Mouse (Mus musculus): ENCODE measurements around the gene Dlst. TPM values are rescaled to one million over a fixed set of nuclear protein-coding genes. Genes with fewer than 3 reads are reported as not detected.

Dlst gene
- polyA plus RNA-seq, 1 experiment from 2014 or later: 123 TPM

DNA sequence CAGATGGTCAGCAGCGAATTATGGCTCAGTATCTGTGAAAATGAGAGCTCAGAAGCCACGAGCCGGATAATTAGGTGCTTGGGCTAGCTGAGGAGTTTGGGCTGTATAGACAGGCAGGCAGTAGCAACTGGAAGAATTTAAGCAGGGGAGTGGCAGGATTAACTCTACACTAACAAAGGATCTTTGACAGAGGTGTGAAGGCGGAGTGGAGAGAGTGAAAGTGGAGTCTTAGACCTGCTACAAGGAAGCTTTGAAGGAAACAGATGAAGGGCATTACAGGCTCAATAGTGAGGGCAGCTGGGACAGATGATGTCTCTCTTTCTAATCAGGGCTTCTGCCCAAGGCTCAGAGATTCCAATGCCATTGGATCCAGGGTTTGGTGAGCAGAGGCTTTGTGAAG, 1.2 kb upstream of the Dlst start:
- Histone ChIP-seq H3K27me3 (ENCODE audit: insufficient read depth, low read length) (no peaks in the 10 kb centered on the region), H3K4me1 (replicated peaks; ENCODE audit: insufficient read depth, low read length) (peaks cover 32% of the 10 kb centered on the region), H3K9ac (ENCODE audit: low read depth, low read length) (no peak overlapping the region), H3K9me3 (replicated peaks; ENCODE audit: low read length) (no peaks in the 10 kb centered on the region), H3K4me2 (ENCODE audit: low read length) (no peak overlapping the region), H3K27ac (no peak overlapping the region), H3K36me3 (ENCODE audit: insufficient read depth, low read length) (0 out of 2 replicates have a peak, but pooled peaks cover 5% of the 10 kb centered on the region), H3K4me3 (replicated peaks; ENCODE audit: low read depth, low read length) (no peak overlapping the region)
- DNase-seq (ENCODE audit: low spot score): no peak
- no peak for TF ChIP-seq CTCF (IDR thresholded peaks at IDR 0.05; ENCODE audit: low read depth)
- ATAC-seq (replicated peaks; ENCODE audit: low FRiP score, low read depth): no peak
- WGBS: 52% methylated on average over 4 of the region's 4 CpGs

DNA sequence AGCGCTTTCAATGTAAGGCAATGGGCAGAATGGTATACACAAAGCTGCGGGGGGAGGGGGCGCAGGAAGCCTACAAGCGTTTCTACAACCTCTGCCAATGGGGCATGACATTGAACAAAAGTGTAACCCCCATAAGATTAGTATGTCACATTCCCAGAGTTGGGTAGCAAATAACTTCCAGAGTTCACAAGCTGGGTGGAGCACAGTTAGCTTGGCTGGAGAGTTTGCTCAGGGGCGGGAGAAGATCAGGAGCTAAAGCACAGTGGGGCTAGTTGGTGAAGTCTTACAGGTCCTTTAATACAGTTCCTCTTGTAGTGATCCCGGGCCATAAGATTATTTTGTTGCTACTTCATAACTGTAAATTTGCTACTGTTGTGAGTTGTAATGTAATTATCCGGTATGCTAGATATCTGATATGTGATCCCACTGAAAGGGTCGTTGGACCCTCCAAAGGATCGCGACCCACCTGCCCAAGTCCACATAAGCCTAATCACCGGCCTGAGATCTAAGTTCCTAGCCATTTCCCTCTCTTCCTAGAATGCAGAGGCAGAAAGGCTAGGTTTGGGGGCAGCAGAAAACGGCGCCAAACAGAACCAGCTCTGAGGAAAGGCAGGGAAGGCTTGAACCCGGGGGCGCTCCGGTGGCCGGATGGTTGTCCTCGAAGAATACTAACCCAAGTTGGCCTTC, 479 bp upstream of the Dlst start:
- Histone ChIP-seq H3K27ac (peak overlapping the region; percentile 82), H3K4me1 (replicated peaks; ENCODE audit: insufficient read depth, low read length) (peaks cover 32% of the 10 kb centered on the region), H3K4me3 (replicated peaks; ENCODE audit: low read depth, low read length) (peak overlapping the region; percentile 73), H3K9me3 (replicated peaks; ENCODE audit: low read length) (no peaks in the 10 kb centered on the region), H3K27me3 (ENCODE audit: insufficient read depth, low read length) (no peaks in the 10 kb centered on the region), H3K4me2 (ENCODE audit: low read length) (peak overlapping the region; percentile 64), H3K36me3 (ENCODE audit: insufficient read depth, low read length) (0 out of 2 replicates have a peak, but pooled peaks cover 9% of the 10 kb centered on the region), H3K9ac (ENCODE audit: low read depth, low read length) (peak overlapping the region; percentile 90)
- ATAC-seq (replicated peaks; ENCODE audit: low FRiP score, low read depth): no peak
- WGBS: 10% methylated on average over 18 of the region's 18 CpGs
- peak; percentile 46 for DNase-seq (ENCODE audit: low spot score)
- no peak for TF ChIP-seq CTCF (IDR thresholded peaks at IDR 0.05; ENCODE audit: low read depth)

- H3K27me3 ChIP-seq (ENCODE audit: insufficient read depth, low read length): no peaks in the 10 kb centered on the region
- H3K4me2 ChIP-seq (ENCODE audit: low read length): peak overlapping the region; percentile 64
- 0 out of 2 replicates have a peak, but pooled peaks cover 9% of the 10 kb centered on the region for H3K36me3 ChIP-seq (ENCODE audit: insufficient read depth, low read length)
- H3K4me1 ChIP-seq (replicated peaks; ENCODE audit: insufficient read depth, low read length): peaks cover 29% of the 10 kb centered on the region
- peak overlapping the region; percentile 58 for H3K27ac ChIP-seq
- H3K9ac ChIP-seq (ENCODE audit: low read depth, low read length): no peak overlapping the region; the same call in 1 of the 2 replicates
- no peak overlapping the region for H3K4me3 ChIP-seq (replicated peaks; ENCODE audit: low read depth, low read length)
- DNase-seq (ENCODE audit: low spot score) (no peak), ATAC-seq (replicated peaks; ENCODE audit: low FRiP score, low read depth) (peak; percentile 35; the same call in 1 of the 2 replicates)
- no peak for TF ChIP-seq CTCF (IDR thresholded peaks at IDR 0.05; ENCODE audit: low read depth)
- no peaks in the 10 kb centered on the region for H3K9me3 ChIP-seq (replicated peaks; ENCODE audit: low read length)
- 72% methylated on average over 7 of the region's 7 CpGs for WGBS
Observed at GRCm38 (mm10) chr12:85112550-85113251, 2.1 kb downstream of the Dlst start.

DNA sequence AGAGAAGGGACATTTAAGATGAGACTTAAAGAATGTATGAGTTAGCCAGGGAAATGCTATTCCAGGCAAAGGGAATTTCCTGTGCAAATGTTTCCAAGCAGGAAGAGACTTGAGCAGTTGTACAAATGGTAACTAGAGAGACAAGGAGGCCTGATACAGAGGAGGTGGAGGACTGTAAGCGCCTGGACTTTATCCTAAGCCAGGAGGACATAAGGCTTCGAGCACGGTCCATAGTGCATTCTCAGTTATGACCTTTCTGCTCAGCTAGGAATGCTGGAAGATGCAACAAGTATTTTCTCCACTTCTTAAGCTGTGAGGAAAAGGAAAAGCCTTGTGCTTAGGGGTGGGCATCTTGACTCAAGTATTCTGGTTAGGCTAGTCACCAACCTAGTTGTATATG, 2.7 kb downstream of the Dlst start:
- H3K9me3 ChIP-seq (replicated peaks; ENCODE audit: low read length): no peaks in the 10 kb centered on the region
- H3K4me1 ChIP-seq (replicated peaks; ENCODE audit: insufficient read depth, low read length): peaks cover 29% of the 10 kb centered on the region
- no peak for DNase-seq (ENCODE audit: low spot score)
- no peak overlapping the region for H3K4me3 ChIP-seq (replicated peaks; ENCODE audit: low read depth, low read length)
- no peak overlapping the region for H3K9ac ChIP-seq (ENCODE audit: low read depth, low read length)
- no peak for ATAC-seq (replicated peaks; ENCODE audit: low FRiP score, low read depth)
- H3K36me3 ChIP-seq (ENCODE audit: insufficient read depth, low read length): 0 out of 2 replicates have a peak, but pooled peaks cover 11% of the 10 kb centered on the region
- WGBS: 82% methylated on average over 3 of the region's 3 CpGs
- no peaks in the 10 kb centered on the region for H3K27me3 ChIP-seq (ENCODE audit: insufficient read depth, low read length)
- peak overlapping the region; percentile 64; the same call in 1 of the 2 replicates for H3K4me2 ChIP-seq (ENCODE audit: low read length)
- peak overlapping the region; percentile 58 for H3K27ac ChIP-seq
- TF ChIP-seq CTCF (IDR thresholded peaks at IDR 0.05; ENCODE audit: low read depth): no peak

DNA sequence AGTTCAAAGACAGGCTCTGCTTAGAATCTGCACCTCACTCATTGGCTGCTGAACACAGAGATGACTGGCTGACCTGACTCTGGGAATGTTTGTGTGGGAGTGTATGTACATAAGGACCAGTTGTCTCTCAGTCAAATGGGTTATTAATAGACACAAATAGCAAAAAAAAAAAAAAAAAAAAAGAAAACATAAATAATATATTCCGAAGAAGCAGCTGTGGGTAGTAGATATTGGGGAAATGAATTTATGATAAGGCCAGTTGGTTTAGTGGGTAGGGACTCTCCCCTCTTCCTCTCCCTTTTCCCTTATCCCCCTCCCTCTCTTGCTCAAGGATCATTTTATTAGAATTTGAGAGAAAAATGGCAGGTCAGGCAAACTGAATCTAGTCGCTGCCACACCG, 3.3 kb downstream of the Dlst start:
- peaks cover 29% of the 10 kb centered on the region for H3K4me1 ChIP-seq (replicated peaks; ENCODE audit: insufficient read depth, low read length)
- H3K4me3 ChIP-seq (replicated peaks; ENCODE audit: low read depth, low read length): no peak overlapping the region
- H3K4me2 ChIP-seq (ENCODE audit: low read length): no peak overlapping the region
- H3K9ac ChIP-seq (ENCODE audit: low read depth, low read length): no peak overlapping the region
- ATAC-seq (replicated peaks; ENCODE audit: low FRiP score, low read depth): no peak
- no peaks in the 10 kb centered on the region for H3K9me3 ChIP-seq (replicated peaks; ENCODE audit: low read length)
- no peak for TF ChIP-seq CTCF (IDR thresholded peaks at IDR 0.05; ENCODE audit: low read depth)
- no peaks in the 10 kb centered on the region for H3K27me3 ChIP-seq (ENCODE audit: insufficient read depth, low read length)
- peaks cover 17% of the 10 kb centered on the region for H3K36me3 ChIP-seq (ENCODE audit: insufficient read depth, low read length)
- H3K27ac ChIP-seq: no peak overlapping the region
- DNase-seq (ENCODE audit: low spot score): no peak
- WGBS: 91% methylated on average over 3 of the region's 3 CpGs

GRCm38 (mm10) chr12:85115678-85116077, 5.0 kb downstream of the Dlst start:
- 82% methylated on average over 7 of the region's 7 CpGs for WGBS
- TF ChIP-seq CTCF (IDR thresholded peaks at IDR 0.05; ENCODE audit: low read depth): no peak
- Histone ChIP-seq H3K27me3 (ENCODE audit: insufficient read depth, low read length) (no peaks in the 10 kb centered on the region), H3K36me3 (ENCODE audit: insufficient read depth, low read length) (peaks cover 25% of the 10 kb centered on the region), H3K27ac (no peak overlapping the region), H3K4me2 (ENCODE audit: low read length) (no peak overlapping the region), H3K4me1 (replicated peaks; ENCODE audit: insufficient read depth, low read length) (peaks cover 19% of the 10 kb centered on the region; the same call in 1 of the 2 replicates), H3K9ac (ENCODE audit: low read depth, low read length) (no peak overlapping the region), H3K9me3 (replicated peaks; ENCODE audit: low read length) (no peaks in the 10 kb centered on the region), H3K4me3 (replicated peaks; ENCODE audit: low read depth, low read length) (no peak overlapping the region)
- DNase-seq (ENCODE audit: low spot score) (no peak), ATAC-seq (replicated peaks; ENCODE audit: low FRiP score, low read depth) (no peak)
